Mouse (Mus musculus): Measurements from ENCODE around the gene Nupr1. TPM values are rescaled to one million over a fixed set of nuclear protein-coding genes. Genes with fewer than 3 reads are reported as not detected.

The Nupr1 gene
- polyA plus RNA-seq, 1 experiment from 2014 or later: 3.4 TPM

- H3K27ac ChIP-seq (replicated peaks; ENCODE audit: low read depth, low read length): no peak overlapping the region
- no peak overlapping the region for H3K4me3 ChIP-seq (ENCODE audit: low read depth, low read length)
- no peak for ATAC-seq (replicated peaks; ENCODE audit: insufficient number of reproducible peaks, low FRiP score, low TSS enrichment, low read depth)
- no peaks in the 10 kb centered on the region for H3K27me3 ChIP-seq (ENCODE audit: control insufficient read depth, insufficient read depth, low read length)
- no peaks in the 10 kb centered on the region for H3K4me1 ChIP-seq (ENCODE audit: control insufficient read depth, insufficient read depth, low read length)
- no peaks in the 10 kb centered on the region for H3K36me3 ChIP-seq (replicated peaks; ENCODE audit: control insufficient read depth, insufficient read depth, low read depth, low read length)
- H3K9me3 ChIP-seq (replicated peaks; ENCODE audit: control insufficient read depth, low read length): no peaks in the 10 kb centered on the region
- peak; percentile 67 for DNase-seq (ENCODE audit: low spot score)
- no peak overlapping the region for H3K9ac ChIP-seq (replicated peaks; ENCODE audit: low read length)
- WGBS: 14% methylated on average over 4 of the region's 4 CpGs
- no peak overlapping the region for H3K4me2 ChIP-seq (ENCODE audit: low read depth, low read length)
These were observed 6.3 kb upstream of the Nupr1 start for GRCm38 (mm10) chr7:126636733-126637520.

- Histone ChIP-seq H3K27me3 (ENCODE audit: control insufficient read depth, insufficient read depth, low read length) (no peaks in the 10 kb centered on the region), H3K36me3 (replicated peaks; ENCODE audit: control insufficient read depth, insufficient read depth, low read depth, low read length) (no peaks in the 10 kb centered on the region), H3K9me3 (replicated peaks; ENCODE audit: control insufficient read depth, low read length) (no peaks in the 10 kb centered on the region), H3K9ac (replicated peaks; ENCODE audit: low read length) (no peak overlapping the region), H3K27ac (replicated peaks; ENCODE audit: low read depth, low read length) (no peak overlapping the region), H3K4me3 (ENCODE audit: low read depth, low read length) (no peak overlapping the region), H3K4me1 (ENCODE audit: control insufficient read depth, insufficient read depth, low read length) (no peaks in the 10 kb centered on the region), H3K4me2 (ENCODE audit: low read depth, low read length) (no peak overlapping the region)
- DNase-seq (ENCODE audit: low spot score): no peak
- no peak for ATAC-seq (replicated peaks; ENCODE audit: insufficient number of reproducible peaks, low FRiP score, low TSS enrichment, low read depth)
These were observed 4.7 kb upstream of the Nupr1 start for GRCm38 (mm10) chr7:126635375-126635774.

DNA sequence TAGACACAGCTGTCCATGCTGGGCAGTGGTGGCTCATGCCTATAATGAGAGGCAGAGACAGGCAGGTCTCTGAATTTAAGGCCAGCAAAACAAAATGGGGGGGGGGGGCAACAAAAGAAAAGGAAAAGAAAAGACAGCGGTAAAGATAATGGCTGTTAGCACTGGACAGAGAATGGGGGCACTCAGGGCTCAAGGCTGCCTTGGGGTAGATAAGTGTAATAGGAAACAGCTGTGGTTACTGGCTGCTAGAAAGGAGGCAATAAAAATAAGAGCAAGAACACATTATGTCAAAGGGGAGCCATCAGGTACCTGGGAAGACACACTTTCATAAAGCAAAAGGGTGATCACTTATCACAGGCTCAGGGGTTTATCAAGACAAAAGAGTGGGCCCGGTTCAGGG is 1.8 kb upstream of the Nupr1 start:
- no peaks in the 10 kb centered on the region for H3K9me3 ChIP-seq (replicated peaks; ENCODE audit: control insufficient read depth, low read length)
- no peak overlapping the region for H3K9ac ChIP-seq (replicated peaks; ENCODE audit: low read length)
- no peaks in the 10 kb centered on the region for H3K4me1 ChIP-seq (ENCODE audit: control insufficient read depth, insufficient read depth, low read length)
- ATAC-seq (replicated peaks; ENCODE audit: insufficient number of reproducible peaks, low FRiP score, low TSS enrichment, low read depth): no peak
- no peak overlapping the region for H3K27ac ChIP-seq (replicated peaks; ENCODE audit: low read depth, low read length)
- no peak for DNase-seq (ENCODE audit: low spot score)
- no peaks in the 10 kb centered on the region for H3K36me3 ChIP-seq (replicated peaks; ENCODE audit: control insufficient read depth, insufficient read depth, low read depth, low read length)
- no peak overlapping the region for H3K4me3 ChIP-seq (ENCODE audit: low read depth, low read length)
- WGBS: 80% methylated on average over 2 of the region's 2 CpGs
- H3K4me2 ChIP-seq (ENCODE audit: low read depth, low read length): no peak overlapping the region
- H3K27me3 ChIP-seq (ENCODE audit: control insufficient read depth, insufficient read depth, low read length): no peaks in the 10 kb centered on the region

DNA sequence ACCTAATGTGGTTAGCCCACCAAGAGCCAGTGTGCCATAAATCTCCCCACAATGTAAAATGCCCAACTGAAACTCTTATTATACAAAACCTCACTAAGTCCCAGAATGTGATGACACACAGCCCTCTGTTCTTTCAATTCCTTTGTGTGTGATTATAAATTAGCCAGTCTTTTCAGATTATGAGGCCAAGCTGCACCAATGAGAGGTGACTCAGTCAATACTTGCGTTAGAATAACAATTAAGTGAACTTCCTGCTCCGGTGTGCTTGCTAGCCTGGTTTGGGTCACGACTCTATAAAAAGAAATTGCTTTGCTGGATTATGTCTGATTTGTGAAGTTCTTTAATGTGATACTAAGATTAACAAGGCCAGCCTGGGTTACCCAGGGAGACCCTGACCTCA is 746 bp downstream of the Nupr1 start:
- Histone ChIP-seq H3K27ac (replicated peaks; ENCODE audit: low read depth, low read length) (no peak overlapping the region), H3K4me2 (ENCODE audit: low read depth, low read length) (no peak overlapping the region), H3K9ac (replicated peaks; ENCODE audit: low read length) (no peak overlapping the region), H3K9me3 (replicated peaks; ENCODE audit: control insufficient read depth, low read length) (no peaks in the 10 kb centered on the region), H3K4me1 (ENCODE audit: control insufficient read depth, insufficient read depth, low read length) (no peaks in the 10 kb centered on the region), H3K36me3 (replicated peaks; ENCODE audit: control insufficient read depth, insufficient read depth, low read depth, low read length) (no peaks in the 10 kb centered on the region), H3K27me3 (ENCODE audit: control insufficient read depth, insufficient read depth, low read length) (no peaks in the 10 kb centered on the region), H3K4me3 (ENCODE audit: low read depth, low read length) (no peak overlapping the region)
- 52% methylated on average over 3 of the region's 3 CpGs for WGBS
- DNase-seq (ENCODE audit: low spot score) (no peak), ATAC-seq (replicated peaks; ENCODE audit: insufficient number of reproducible peaks, low FRiP score, low TSS enrichment, low read depth) (no peak)

- DNase-seq (ENCODE audit: low spot score) (no peak), ATAC-seq (replicated peaks; ENCODE audit: insufficient number of reproducible peaks, low FRiP score, low TSS enrichment, low read depth) (no peak)
- H3K27ac ChIP-seq (replicated peaks; ENCODE audit: low read depth, low read length): no peak overlapping the region
- WGBS: 59% methylated on average over 6 of the region's 6 CpGs
- no peak overlapping the region for H3K9ac ChIP-seq (replicated peaks; ENCODE audit: low read length)
- no peaks in the 10 kb centered on the region for H3K4me1 ChIP-seq (ENCODE audit: control insufficient read depth, insufficient read depth, low read length)
- H3K9me3 ChIP-seq (replicated peaks; ENCODE audit: control insufficient read depth, low read length): no peaks in the 10 kb centered on the region
- H3K4me2 ChIP-seq (ENCODE audit: low read depth, low read length): no peak overlapping the region
- no peaks in the 10 kb centered on the region for H3K27me3 ChIP-seq (ENCODE audit: control insufficient read depth, insufficient read depth, low read length)
- no peaks in the 10 kb centered on the region for H3K36me3 ChIP-seq (replicated peaks; ENCODE audit: control insufficient read depth, insufficient read depth, low read depth, low read length)
- no peak overlapping the region for H3K4me3 ChIP-seq (ENCODE audit: low read depth, low read length)
These were observed 2.5 kb downstream of the Nupr1 start for GRCm38 (mm10) chr7:126628111-126628510.

DNA sequence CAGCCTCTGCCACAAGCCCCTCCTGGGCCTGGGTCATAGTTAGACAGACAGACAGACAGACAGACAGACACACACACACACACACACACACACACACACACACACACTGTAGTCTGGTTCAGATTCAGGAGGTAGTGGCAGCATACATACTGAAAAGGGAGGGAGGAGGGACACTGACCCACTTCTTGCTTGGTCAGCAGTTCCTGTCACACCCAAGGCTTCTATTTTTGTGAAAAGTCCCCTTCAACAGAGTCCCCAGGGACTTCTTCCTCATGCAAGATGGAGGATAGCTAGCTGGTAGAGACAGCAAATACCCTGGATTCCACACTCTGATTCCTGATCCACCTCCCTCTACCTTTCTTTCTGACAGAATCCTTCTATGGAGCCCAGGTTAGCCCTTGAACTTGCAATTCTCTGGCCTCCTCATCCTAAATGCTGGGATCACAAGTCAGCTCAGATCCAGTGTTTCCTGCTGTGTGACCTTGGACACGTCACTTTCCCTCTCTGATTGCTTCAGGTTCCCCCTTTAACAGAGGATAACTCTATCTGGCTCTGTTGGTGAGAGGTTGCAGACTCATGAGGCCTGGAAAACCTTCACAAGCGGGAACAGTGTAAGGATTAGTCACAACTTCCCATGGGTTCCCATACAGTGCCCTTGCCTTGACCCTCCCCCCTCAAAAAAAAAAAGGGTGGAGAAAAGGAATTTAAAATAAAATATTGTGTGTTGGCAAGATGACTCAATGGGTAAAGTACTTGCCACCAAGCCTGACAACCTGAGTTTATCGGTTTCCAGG is 4.7 kb downstream of the Nupr1 start:
- Histone ChIP-seq H3K4me3 (ENCODE audit: low read depth, low read length) (no peak overlapping the region), H3K9ac (replicated peaks; ENCODE audit: low read length) (no peak overlapping the region), H3K27ac (replicated peaks; ENCODE audit: low read depth, low read length) (no peak overlapping the region), H3K27me3 (ENCODE audit: control insufficient read depth, insufficient read depth, low read length) (no peaks in the 10 kb centered on the region), H3K9me3 (replicated peaks; ENCODE audit: control insufficient read depth, low read length) (no peaks in the 10 kb centered on the region), H3K4me1 (ENCODE audit: control insufficient read depth, insufficient read depth, low read length) (no peaks in the 10 kb centered on the region), H3K36me3 (replicated peaks; ENCODE audit: control insufficient read depth, insufficient read depth, low read depth, low read length) (no peaks in the 10 kb centered on the region), H3K4me2 (ENCODE audit: low read depth, low read length) (no peak overlapping the region)
- ATAC-seq (replicated peaks; ENCODE audit: insufficient number of reproducible peaks, low FRiP score, low TSS enrichment, low read depth) (no peak), DNase-seq (ENCODE audit: low spot score) (no peak)
- WGBS: 79% methylated on average over 3 of the region's 3 CpGs

DNA sequence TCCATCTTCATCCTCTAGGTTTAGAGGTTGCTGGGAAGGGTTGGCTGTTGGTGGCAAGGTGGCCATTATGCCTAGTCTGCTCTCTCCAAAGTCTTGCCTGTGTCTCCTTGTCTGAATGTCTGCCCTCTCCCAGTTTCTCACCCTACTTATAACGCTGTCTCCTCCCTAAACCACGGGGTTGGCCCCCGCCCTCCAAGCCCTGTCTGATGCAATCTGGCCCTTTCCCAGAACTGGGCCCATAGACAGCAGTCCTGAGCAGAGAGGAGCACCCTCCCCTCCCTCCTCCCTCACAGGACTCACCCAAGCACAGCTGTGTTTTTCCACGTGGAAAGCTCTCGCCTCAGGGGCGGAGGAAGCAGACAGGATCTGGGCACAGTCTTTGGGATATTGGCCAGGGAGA is 5.3 kb downstream of the Nupr1 start:
- H3K27ac ChIP-seq (replicated peaks; ENCODE audit: low read depth, low read length): no peak overlapping the region
- 0 out of 2 replicates have a peak, but pooled peaks have one; percentile 18 for ATAC-seq (replicated peaks; ENCODE audit: insufficient number of reproducible peaks, low FRiP score, low TSS enrichment, low read depth)
- no peaks in the 10 kb centered on the region for H3K4me1 ChIP-seq (ENCODE audit: control insufficient read depth, insufficient read depth, low read length)
- H3K4me3 ChIP-seq (ENCODE audit: low read depth, low read length): no peak overlapping the region
- 44% methylated on average over 6 of the region's 6 CpGs for WGBS
- no peak for DNase-seq (ENCODE audit: low spot score)
- no peaks in the 10 kb centered on the region for H3K27me3 ChIP-seq (ENCODE audit: control insufficient read depth, insufficient read depth, low read length)
- no peaks in the 10 kb centered on the region for H3K9me3 ChIP-seq (replicated peaks; ENCODE audit: control insufficient read depth, low read length)
- H3K36me3 ChIP-seq (replicated peaks; ENCODE audit: control insufficient read depth, insufficient read depth, low read depth, low read length): no peaks in the 10 kb centered on the region
- H3K4me2 ChIP-seq (ENCODE audit: low read depth, low read length): no peak overlapping the region
- H3K9ac ChIP-seq (replicated peaks; ENCODE audit: low read length): no peak overlapping the region

DNA sequence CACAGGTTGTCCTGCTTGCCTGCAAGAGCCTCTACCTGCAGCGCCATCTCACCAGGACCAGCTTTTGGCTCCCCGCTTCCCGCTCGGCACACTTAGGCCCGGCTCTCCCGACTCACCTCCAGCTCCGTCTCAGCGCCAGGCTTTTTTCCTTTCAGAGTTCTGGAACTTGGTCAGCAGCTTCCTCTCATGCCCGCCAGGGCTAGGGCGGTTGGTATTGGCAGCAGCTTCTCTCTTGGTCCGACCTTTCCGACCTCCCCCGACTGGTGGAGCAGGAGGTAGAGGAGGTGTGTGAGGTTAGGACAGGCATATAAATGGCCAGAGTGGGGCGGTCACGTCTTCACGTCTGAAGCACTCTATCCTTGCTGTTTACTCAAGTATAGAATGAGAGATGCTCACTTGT is 5.9 kb downstream of the Nupr1 start:
- Histone ChIP-seq H3K9ac (replicated peaks; ENCODE audit: low read length) (no peak overlapping the region), H3K4me3 (ENCODE audit: low read depth, low read length) (no peak overlapping the region), H3K9me3 (replicated peaks; ENCODE audit: control insufficient read depth, low read length) (no peaks in the 10 kb centered on the region), H3K27ac (replicated peaks; ENCODE audit: low read depth, low read length) (no peak overlapping the region), H3K27me3 (ENCODE audit: control insufficient read depth, insufficient read depth, low read length) (no peaks in the 10 kb centered on the region), H3K36me3 (replicated peaks; ENCODE audit: control insufficient read depth, insufficient read depth, low read depth, low read length) (no peaks in the 10 kb centered on the region), H3K4me1 (ENCODE audit: control insufficient read depth, insufficient read depth, low read length) (no peaks in the 10 kb centered on the region), H3K4me2 (ENCODE audit: low read depth, low read length) (no peak overlapping the region)
- DNase-seq (ENCODE audit: low spot score): no peak
- no peak for ATAC-seq (replicated peaks; ENCODE audit: insufficient number of reproducible peaks, low FRiP score, low TSS enrichment, low read depth)
- WGBS: 67% methylated on average over 16 of the region's 16 CpGs

All from embryonic facial prominence, embryonic 11.5 days (tissue).